Mouse (Mus musculus): ENCODE measurements at regions not wholly inside any gene's neighbourhood (a gene's known extent, or its start where the extent isn't known, plus 50 kb on each side); places are given as distances from the start of the nearest gene placed in this dataset.
"Not testable (repeated sequence)": the region's sequence is repeated elsewhere in the genome, so short reads cannot be mapped to it uniquely, and the experiment has no call there.

GRCm38 (mm10) chr13:5920422-5920821, 59.1 kb downstream of the Klf6 start:
- intact Hi-C loops (cut with DNase I) = no loop called here

- intact Hi-C loops (cut with DNase I) = no loop called here
Measured at GRCm38 (mm10) chr13:5931433-5931832, 70.2 kb downstream of the Klf6 start.

GRCm38 (mm10) chr13:5937436-5937835, 76.2 kb downstream of the Klf6 start:
- intact Hi-C loops (cut with DNase I) = no loop called here

- intact Hi-C loops (cut with DNase I) = no loop called here
Measured at GRCm38 (mm10) chr13:5937970-5938369, 76.7 kb downstream of the Klf6 start.

- intact Hi-C loops (cut with DNase I) = no loop called here
Measured at GRCm38 (mm10) chr13:5939368-5939767, 78.1 kb downstream of the Klf6 start.

- intact Hi-C loops (cut with DNase I) = no loop called here
Measured at GRCm38 (mm10) chr13:5952863-5953262, 91.6 kb downstream of the Klf6 start.

- intact Hi-C loops (cut with DNase I) = not testable (repeated sequence)
Measured at GRCm38 (mm10) chr13:5955121-5955520, 93.8 kb downstream of the Klf6 start.

- intact Hi-C loops (cut with DNase I) = no loop called here
Measured at GRCm38 (mm10) chr13:5956145-5956544, 94.9 kb downstream of the Klf6 start.

GRCm38 (mm10) chr13:5962947-5963346, 101.7 kb downstream of the Klf6 start:
- intact Hi-C loops (cut with DNase I) = no loop called here

- intact Hi-C loops (cut with DNase I) = no loop called here
Measured at GRCm38 (mm10) chr13:5964626-5965025, 103.3 kb downstream of the Klf6 start.

GRCm38 (mm10) chr13:5978615-5979014, 117.3 kb downstream of the Klf6 start:
- intact Hi-C loops (cut with DNase I) = no loop called here

GRCm38 (mm10) chr13:5987491-5987890, 126.2 kb downstream of the Klf6 start:
- intact Hi-C loops (cut with DNase I) = no loop called here

- intact Hi-C loops (cut with DNase I) = no loop called here
Measured at GRCm38 (mm10) chr13:5988407-5988806, 127.1 kb downstream of the Klf6 start.

GRCm38 (mm10) chr13:6000559-6001217, 139.4 kb downstream of the Klf6 start:
- intact Hi-C loops (cut with DNase I) = no loop called here

- intact Hi-C loops (cut with DNase I) = no loop called here
Measured at GRCm38 (mm10) chr13:6001218-6001564, 139.9 kb downstream of the Klf6 start.

- intact Hi-C loops (cut with DNase I) = no loop called here
Measured at GRCm38 (mm10) chr13:6005901-6006300, 144.6 kb downstream of the Klf6 start.

- intact Hi-C loops (cut with DNase I) = no loop called here
Measured at GRCm38 (mm10) chr13:6009671-6010070, 148.4 kb downstream of the Klf6 start.

GRCm38 (mm10) chr13:6027207-6027606, 165.9 kb downstream of the Klf6 start:
- intact Hi-C loops (cut with DNase I) = no loop called here

GRCm38 (mm10) chr13:6028878-6029277, 167.6 kb downstream of the Klf6 start:
- intact Hi-C loops (cut with DNase I) = no loop called here

GRCm38 (mm10) chr13:6029461-6029860, 168.2 kb downstream of the Klf6 start:
- intact Hi-C loops (cut with DNase I) = no loop called here

- intact Hi-C loops (cut with DNase I) = no loop called here
Measured at GRCm38 (mm10) chr13:6030128-6030527, 168.8 kb downstream of the Klf6 start.

- intact Hi-C loops (cut with DNase I) = no loop called here
Measured at GRCm38 (mm10) chr13:6040132-6040531, 178.8 kb downstream of the Klf6 start.

- intact Hi-C loops (cut with DNase I) = no loop called here
Measured at GRCm38 (mm10) chr13:6040663-6041062, 179.4 kb downstream of the Klf6 start.

- intact Hi-C loops (cut with DNase I) = no loop called here
Measured at GRCm38 (mm10) chr13:6042495-6042894, 181.2 kb downstream of the Klf6 start.
